Mouse (Mus musculus): ENCODE measurements around the gene Gnao1. TPM values are rescaled to one million over a fixed set of nuclear protein-coding genes. Genes with fewer than 3 reads are reported as not detected.

Gene Gnao1
- polyA plus RNA-seq, 1 experiment, result 7.8 TPM

Other genes starting within 250 kb of the Gnao1 start
- gene Amfr, start 202.9 kb downstream of the Gnao1 start, polyA plus RNA-seq (2012; rRNA removed), result 73.3 and 87.2 TPM in 2 replicates
- 20.5 and 27.0 TPM in 2 replicates for gene Nudt21, start 227.1 kb downstream of the Gnao1 start, polyA plus RNA-seq (2012; rRNA removed)
- 5.3 and 7.5 TPM in 2 replicates for gene Ogfod1, start 227.2 kb downstream of the Gnao1 start, polyA plus RNA-seq (2012; rRNA removed)

Data from large intestine, adult 2 months (tissue).